Mouse (Mus musculus) liver, embryonic 15.5 days (tissue): ENCODE measurements around the gene Psd4. TPM values are rescaled to one million over a fixed set of nuclear protein-coding genes. Genes with fewer than 3 reads are reported as not detected.

ENCODE experiments used
- ATAC-seq: fragments of 200-750 bp; cut with Nextera tagmentation; 2 replicates; pipeline ENCODE4 v1.8.0; 2017; ENCODE audit warnings: moderate number of reproducible peaks, mild to moderate bottlenecking, moderate library complexity; ENCODE audit not compliant: insufficient read depth
- H3K27ac ChIP-seq: fragments of 300-500 bp; sonication (generic); replicated peaks from 2 replicates; pipeline ENCODE4 v1.5.1; 2015; ENCODE audit warnings: mild to moderate bottlenecking, inconsistent platforms
- H3K27me3 ChIP-seq: fragments of 300-500 bp; sonication (generic); 2 replicates; pipeline ENCODE4 v1.6.1; 2015; ENCODE audit warnings: mild to moderate bottlenecking, inconsistent platforms
- H3K36me3 ChIP-seq: fragments of 300-500 bp; sonication (generic); replicated peaks from 2 replicates; pipeline ENCODE4 v1.6.1; 2015; ENCODE audit warnings: moderate library complexity, mild to moderate bottlenecking, inconsistent platforms
- H3K4me1 ChIP-seq: fragments of 300-500 bp; sonication (generic); replicated peaks from 2 replicates; pipeline ENCODE4 v1.6.1; 2015; ENCODE audit warnings: inconsistent platforms
- H3K4me2 ChIP-seq: fragments of 300-500 bp; sonication (generic); 2 replicates; pipeline ENCODE4 v1.6.1; 2015; ENCODE audit warnings: moderate library complexity, mild to moderate bottlenecking, inconsistent platforms
- H3K4me3 ChIP-seq: fragments of 300-500 bp; sonication (generic); replicated peaks from 2 replicates; pipeline ENCODE4 v1.5.1; 2015; ENCODE audit warnings: mild to moderate bottlenecking, inconsistent platforms
- H3K9ac ChIP-seq: fragments of 300-500 bp; sonication (generic); 2 replicates; pipeline ENCODE4 v1.6.1; 2015; ENCODE audit warnings: moderate library complexity, mild to moderate bottlenecking, inconsistent platforms
- H3K9me3 ChIP-seq: fragments of 300-500 bp; sonication (generic); replicated peaks from 2 replicates; pipeline ENCODE4 v1.6.1; 2016; ENCODE audit warnings: inconsistent platforms
- WGBS: fragments of 180-500 bp; shearing (Covaris S2); methylation state at CpG from one replicate; pipeline ENCODE4 v1.1.7; 2015; ENCODE audit warnings: mixed read lengths; ENCODE audit not compliant: insufficient replicate concordance; 5-methylcytosine and 5-hydroxymethylcytosine counted together
- polyA plus RNA-seq: library from polyadenylated mRNA; unstranded; fragments of >200 nt; fragmentation: Nextera tagmentation; extraction: Ambion mirVana; gene quantifications from 2 replicates; pipeline ENCODE4 v1.2.1, GENCODE M21; 2015

Gene Psd4
- polyA plus RNA-seq, 1 experiment from 2014 or later: 8.1 TPM

- Histone ChIP-seq H3K4me3 (no peak overlapping the region), H3K36me3 (no peaks in the 10 kb centered on the region), H3K27me3 (no peaks in the 10 kb centered on the region; the same call in 1 of the 2 replicates), H3K4me2 (no peak overlapping the region), H3K9ac (no peak overlapping the region), H3K27ac (no peak overlapping the region), H3K4me1 (no peaks in the 10 kb centered on the region), H3K9me3 (no peaks in the 10 kb centered on the region)
- ATAC-seq: no peak
- 26% methylated on average over 9 of the region's 9 CpGs for WGBS
Measured at GRCm38 (mm10) chr2:24416668-24417067, 49.3 kb downstream of the Psd4 start.

- WGBS: 11% methylated on average over 2 of the region's 2 CpGs
- Histone ChIP-seq H3K27ac (no peak overlapping the region), H3K4me1 (no peaks in the 10 kb centered on the region), H3K4me3 (no peak overlapping the region), H3K4me2 (no peak overlapping the region), H3K27me3 (no peaks in the 10 kb centered on the region; the same call in 1 of the 2 replicates), H3K9me3 (no peaks in the 10 kb centered on the region), H3K36me3 (no peaks in the 10 kb centered on the region), H3K9ac (no peak overlapping the region)
- ATAC-seq: no peak
Measured at GRCm38 (mm10) chr2:24417106-24417505, 49.7 kb downstream of the Psd4 start.

- Histone ChIP-seq H3K4me2 (no peak overlapping the region), H3K4me3 (no peak overlapping the region), H3K27ac (no peak overlapping the region), H3K9me3 (no peaks in the 10 kb centered on the region), H3K9ac (no peak overlapping the region), H3K36me3 (no peaks in the 10 kb centered on the region), H3K27me3 (no peaks in the 10 kb centered on the region; the same call in 1 of the 2 replicates), H3K4me1 (no peaks in the 10 kb centered on the region)
- no peak for ATAC-seq
- 79% methylated on average over 4 of the region's 4 CpGs for WGBS
Measured at GRCm38 (mm10) chr2:24417564-24417963, 50.2 kb downstream of the Psd4 start.

- Histone ChIP-seq H3K4me3 (no peak overlapping the region), H3K27me3 (no peaks in the 10 kb centered on the region; the same call in 1 of the 2 replicates), H3K4me2 (no peak overlapping the region), H3K27ac (no peak overlapping the region), H3K9me3 (no peaks in the 10 kb centered on the region), H3K36me3 (no peaks in the 10 kb centered on the region), H3K9ac (no peak overlapping the region), H3K4me1 (no peaks in the 10 kb centered on the region)
- WGBS: 60% methylated on average over 6 of the region's 6 CpGs
- ATAC-seq: no peak
Measured at GRCm38 (mm10) chr2:24421211-24421863, 54.0 kb downstream of the Psd4 start.

- no peak overlapping the region for H3K27ac ChIP-seq
- ATAC-seq: no peak
- 53% methylated on average over 3 of the region's 3 CpGs for WGBS
Measured at GRCm38 (mm10) chr2:24422815-24423214, 55.4 kb downstream of the Psd4 start.

GRCm38 (mm10) chr2:24425630-24426029 lies 58.2 kb downstream of the Psd4 start:
- ATAC-seq: no peak
- no peak overlapping the region for H3K27ac ChIP-seq
- H3K4me3 ChIP-seq: no peak overlapping the region
- no peaks in the 10 kb centered on the region for H3K4me1 ChIP-seq
- no peak overlapping the region for H3K9ac ChIP-seq
- H3K9me3 ChIP-seq: no peaks in the 10 kb centered on the region
- no peaks in the 10 kb centered on the region for H3K27me3 ChIP-seq
- H3K36me3 ChIP-seq: no peaks in the 10 kb centered on the region
- no peak overlapping the region for H3K4me2 ChIP-seq
- 34% methylated on average over 2 of the region's 2 CpGs for WGBS

More at GRCm38 (mm10) chr2:24422815-24423214, 55.4 kb downstream of the Psd4 start:
- Histone ChIP-seq H3K9me3 (no peaks in the 10 kb centered on the region), H3K4me1 (no peaks in the 10 kb centered on the region), H3K36me3 (no peaks in the 10 kb centered on the region), H3K4me3 (no peak overlapping the region), H3K9ac (no peak overlapping the region), H3K27me3 (no peaks in the 10 kb centered on the region), H3K4me2 (no peak overlapping the region)

GRCm38 (mm10) chr2:24427866-24428675 lies 60.7 kb downstream of the Psd4 start:
- no peak for ATAC-seq
- H3K9ac ChIP-seq: no peak overlapping the region
- no peak overlapping the region for H3K27ac ChIP-seq
- H3K4me3 ChIP-seq: no peak overlapping the region
- H3K4me1 ChIP-seq: no peaks in the 10 kb centered on the region
- 56% methylated on average over 12 of the region's 12 CpGs for WGBS
- no peaks in the 10 kb centered on the region for H3K27me3 ChIP-seq
- H3K36me3 ChIP-seq: no peaks in the 10 kb centered on the region
- H3K9me3 ChIP-seq: no peaks in the 10 kb centered on the region
- H3K4me2 ChIP-seq: no peak overlapping the region

GRCm38 (mm10) chr2:24429806-24430205 lies 62.4 kb downstream of the Psd4 start:
- WGBS: 24% methylated on average over 4 of the region's 4 CpGs
- Histone ChIP-seq H3K9ac (no peak overlapping the region), H3K27ac (no peak overlapping the region), H3K4me3 (no peak overlapping the region), H3K4me2 (no peak overlapping the region), H3K4me1 (no peaks in the 10 kb centered on the region), H3K27me3 (no peaks in the 10 kb centered on the region), H3K9me3 (no peaks in the 10 kb centered on the region), H3K36me3 (no peaks in the 10 kb centered on the region)
- ATAC-seq: no peak

- H3K4me3 ChIP-seq: no peak overlapping the region
- H3K4me1 ChIP-seq: no peaks in the 10 kb centered on the region
- H3K4me2 ChIP-seq: no peak overlapping the region
- no peak for ATAC-seq
- 52% methylated on average over 2 of the region's 2 CpGs for WGBS
- H3K27me3 ChIP-seq: no peaks in the 10 kb centered on the region
- no peaks in the 10 kb centered on the region for H3K9me3 ChIP-seq
- H3K36me3 ChIP-seq: no peaks in the 10 kb centered on the region
- H3K27ac ChIP-seq: no peak overlapping the region
- no peak overlapping the region for H3K9ac ChIP-seq
Measured at GRCm38 (mm10) chr2:24434670-24435069, 67.3 kb downstream of the Psd4 start.

- Histone ChIP-seq H3K4me1 (no peaks in the 10 kb centered on the region), H3K27ac (no peak overlapping the region), H3K36me3 (no peaks in the 10 kb centered on the region), H3K27me3 (no peaks in the 10 kb centered on the region), H3K4me3 (no peak overlapping the region), H3K9ac (no peak overlapping the region), H3K9me3 (no peaks in the 10 kb centered on the region), H3K4me2 (no peak overlapping the region)
- ATAC-seq: no peak
- 48% methylated on average over 11 of the region's 11 CpGs for WGBS
Measured at GRCm38 (mm10) chr2:24435699-24436098, 68.3 kb downstream of the Psd4 start.

- ATAC-seq: no peak
- Histone ChIP-seq H3K27me3 (no peaks in the 10 kb centered on the region), H3K27ac (no peak overlapping the region), H3K4me2 (no peak overlapping the region), H3K4me3 (no peak overlapping the region), H3K36me3 (no peaks in the 10 kb centered on the region), H3K4me1 (no peaks in the 10 kb centered on the region), H3K9me3 (no peaks in the 10 kb centered on the region), H3K9ac (no peak overlapping the region)
- 53% methylated on average over 2 of the region's 2 CpGs for WGBS
Measured at GRCm38 (mm10) chr2:24440056-24440455, 72.7 kb downstream of the Psd4 start.
